Mouse (Mus musculus) thymus, adult 2 months (tissue): Measurements from ENCODE around the gene Tmem151a.

Experiments
- CTCF ChIP-seq: fragments of 200-500 bp; IDR thresholded peaks from 2 replicates; pipeline ENCODE4 v1.5.1; 2012; ENCODE audit warnings: mild to moderate bottlenecking, control low read depth, low read length, moderate library complexity, borderline replicate concordance; ENCODE audit not compliant: control insufficient read depth, poor library complexity, insufficient read depth; ENCODE audit errors: extremely low read depth
- POLR2A ChIP-seq: fragments of 200-500 bp; IDR thresholded peaks from 2 replicates; pipeline ENCODE4 v1.6.1; 2012; ENCODE audit warnings: mild to moderate bottlenecking, low read length, control low read depth, moderate library complexity; ENCODE audit not compliant: control insufficient read depth, poor library complexity, insufficient read depth; ENCODE audit errors: extremely low read depth

DNA sequence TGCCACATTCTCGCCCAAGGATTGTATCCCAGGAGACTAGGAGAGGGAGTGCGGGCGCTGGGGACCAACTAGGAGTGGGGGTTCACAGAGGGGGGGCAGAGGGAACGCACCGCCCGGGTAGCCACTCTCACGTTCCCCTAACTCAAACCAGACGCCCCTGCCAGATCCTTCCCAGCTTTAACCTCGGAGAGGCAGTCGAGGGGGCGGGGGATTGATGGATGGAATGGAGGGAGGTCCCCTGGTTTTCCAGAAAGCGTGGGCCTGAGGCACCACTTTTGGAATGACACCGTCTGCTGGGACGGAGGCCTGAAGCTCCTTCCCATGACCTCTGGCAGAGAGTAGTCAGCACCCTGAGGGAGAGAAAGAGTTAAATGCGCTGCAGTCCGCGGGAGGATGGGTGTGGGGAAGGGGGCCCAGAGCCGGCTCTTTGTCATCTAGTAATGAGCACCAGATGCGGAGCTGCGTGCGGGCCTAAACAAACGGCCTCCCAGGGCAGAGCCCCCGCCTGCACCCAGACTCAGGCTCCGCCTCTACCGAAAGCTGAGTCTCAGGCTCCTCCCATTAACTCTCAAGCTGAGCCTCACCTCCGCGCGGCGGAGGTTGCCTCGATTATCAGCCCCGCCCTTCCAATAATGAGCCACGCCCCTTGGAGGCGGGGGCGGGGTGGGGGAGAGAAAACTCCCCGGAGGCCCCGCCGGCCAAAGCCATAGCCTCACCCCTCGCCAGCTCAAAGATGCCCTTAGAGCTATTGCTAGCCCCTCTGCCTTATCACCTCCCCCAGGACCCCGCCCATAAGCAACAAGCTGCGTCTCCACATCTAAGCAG lies 13.6 kb downstream of the Tmem151a start:
- no peak for TF ChIP-seq CTCF
- no peak for TF ChIP-seq POLR2A
